Mouse (Mus musculus): Measurements from ENCODE around the gene Clec16a. TPM values are rescaled to one million over a fixed set of nuclear protein-coding genes. Genes with fewer than 3 reads are reported as not detected.
A peak's percentile ranks its signal among the peaks of the same experiment; 100 is the strongest.

Clec16a gene
- polyA plus RNA-seq, 1 experiment from 2014 or later: 12.8 TPM

GRCm38 (mm10) chr16:10770531-10771325 is 225.6 kb downstream of the Clec16a start:
- DNase-seq (no peak), ATAC-seq (ENCODE audit: low read depth) (peak; percentile 45; the same call in 1 of the 2 replicates)
- no peak overlapping the region for H3K9ac ChIP-seq
- H3K4me2 ChIP-seq: no peak overlapping the region
- H3K36me3 ChIP-seq: no peaks in the 10 kb centered on the region
- H3K27ac ChIP-seq: no peak overlapping the region
- 0 out of 2 replicates have a peak, but pooled peaks cover 8% of the 10 kb centered on the region for H3K27me3 ChIP-seq
- no peak overlapping the region for H3K4me3 ChIP-seq (replicated peaks)
- peaks cover 50% of the 10 kb centered on the region for H3K4me1 ChIP-seq (replicated peaks)
- 33% methylated on average over 4 of the region's 4 CpGs for WGBS (ENCODE audit: insufficient replicate concordance)
- no peaks in the 10 kb centered on the region for H3K9me3 ChIP-seq (replicated peaks)

GRCm38 (mm10) chr16:10771769-10772510 is 226.8 kb downstream of the Clec16a start:
- 34% methylated on average over 19 of the region's 19 CpGs for WGBS (ENCODE audit: insufficient replicate concordance)
- DNase-seq (no peak), ATAC-seq (ENCODE audit: low read depth) (peak; percentile 47)
- Histone ChIP-seq H3K4me1 (replicated peaks) (peaks cover 50% of the 10 kb centered on the region), H3K9ac (no peak overlapping the region), H3K27ac (no peak overlapping the region), H3K27me3 (0 out of 2 replicates have a peak, but pooled peaks cover 8% of the 10 kb centered on the region), H3K9me3 (replicated peaks) (no peaks in the 10 kb centered on the region), H3K4me2 (no peak overlapping the region), H3K36me3 (no peaks in the 10 kb centered on the region), H3K4me3 (replicated peaks) (no peak overlapping the region)

DNA sequence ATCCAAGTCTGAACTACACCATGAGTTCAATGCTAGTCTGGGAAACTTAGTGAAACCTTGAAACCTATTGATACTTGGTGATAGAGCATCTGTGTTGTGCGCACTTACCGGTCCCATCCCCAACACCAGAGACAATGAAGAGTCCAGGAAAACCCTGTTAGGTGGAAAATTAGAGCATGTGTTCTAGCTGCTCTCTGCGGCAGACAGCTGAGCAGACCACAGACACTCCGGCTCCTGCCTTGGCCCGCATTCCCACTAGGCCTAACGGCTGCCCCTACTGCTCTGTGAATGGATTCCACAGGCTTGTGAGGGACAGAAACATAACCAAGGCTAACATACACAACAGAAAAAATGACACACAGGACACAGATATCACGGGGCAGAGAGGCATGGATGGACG is 228.4 kb downstream of the Clec16a start:
- Histone ChIP-seq H3K9ac (no peak overlapping the region), H3K4me3 (replicated peaks) (no peak overlapping the region), H3K9me3 (replicated peaks) (no peaks in the 10 kb centered on the region), H3K4me2 (no peak overlapping the region), H3K27ac (no peak overlapping the region), H3K27me3 (0 out of 2 replicates have a peak, but pooled peaks cover 6% of the 10 kb centered on the region), H3K36me3 (no peaks in the 10 kb centered on the region), H3K4me1 (replicated peaks) (peaks cover 45% of the 10 kb centered on the region)
- DNase-seq (no peak), ATAC-seq (ENCODE audit: low read depth) (no peak)
- 81% methylated on average over 8 of the region's 8 CpGs for WGBS (ENCODE audit: insufficient replicate concordance)

GRCm38 (mm10) chr16:10774726-10775125 is 229.6 kb downstream of the Clec16a start:
- Histone ChIP-seq H3K4me1 (replicated peaks) (peaks cover 33% of the 10 kb centered on the region), H3K9me3 (replicated peaks) (no peaks in the 10 kb centered on the region), H3K9ac (no peak overlapping the region), H3K4me3 (replicated peaks) (no peak overlapping the region), H3K4me2 (no peak overlapping the region), H3K27ac (no peak overlapping the region), H3K36me3 (no peaks in the 10 kb centered on the region), H3K27me3 (no peaks in the 10 kb centered on the region)
- ATAC-seq (ENCODE audit: low read depth) (no peak), DNase-seq (no peak)
- 11% methylated on average over 4 of the region's 4 CpGs for WGBS (ENCODE audit: insufficient replicate concordance)

DNA sequence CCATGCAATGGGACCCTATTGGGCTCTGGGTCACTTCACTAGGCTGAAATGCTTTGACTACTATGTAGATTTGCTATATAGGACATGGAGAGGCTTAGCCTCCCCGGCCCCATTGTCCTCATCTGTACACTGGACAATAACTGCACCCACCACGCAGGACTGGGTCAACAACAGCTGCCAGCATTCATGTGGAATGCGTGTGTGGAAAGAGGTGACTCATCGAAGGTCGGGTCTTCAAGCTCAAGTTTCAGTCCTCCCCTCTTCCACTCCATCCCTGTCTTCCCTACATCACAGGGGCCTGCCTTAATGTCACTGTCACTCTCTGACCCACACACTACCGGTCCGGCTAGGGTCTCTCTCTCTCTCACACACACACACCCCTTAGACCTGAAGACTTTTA is 231.2 kb downstream of the Clec16a start:
- Histone ChIP-seq H3K4me3 (replicated peaks) (no peak overlapping the region), H3K36me3 (no peaks in the 10 kb centered on the region), H3K9ac (no peak overlapping the region), H3K4me1 (replicated peaks) (peaks cover 21% of the 10 kb centered on the region), H3K27me3 (peaks cover under 1% of the 10 kb centered on the region), H3K4me2 (no peak overlapping the region), H3K27ac (no peak overlapping the region), H3K9me3 (replicated peaks) (no peaks in the 10 kb centered on the region)
- 50% methylated on average over 7 of the region's 7 CpGs for WGBS (ENCODE audit: insufficient replicate concordance)
- ATAC-seq (ENCODE audit: low read depth) (no peak), DNase-seq (no peak)

GRCm38 (mm10) chr16:10777579-10778160 is 232.5 kb downstream of the Clec16a start:
- H3K9ac ChIP-seq: no peak overlapping the region
- no peak for DNase-seq
- peaks cover 14% of the 10 kb centered on the region for H3K27me3 ChIP-seq
- H3K4me3 ChIP-seq (replicated peaks): no peak overlapping the region
- H3K9me3 ChIP-seq (replicated peaks): no peaks in the 10 kb centered on the region
- peaks cover 8% of the 10 kb centered on the region for H3K4me1 ChIP-seq (replicated peaks)
- WGBS (ENCODE audit: insufficient replicate concordance): 46% methylated on average over 5 of the region's 5 CpGs
- no peaks in the 10 kb centered on the region for H3K36me3 ChIP-seq
- 0 out of 2 replicates have a peak, but pooled peaks have one; percentile 17 for ATAC-seq (ENCODE audit: low read depth)
- H3K27ac ChIP-seq: no peak overlapping the region
- H3K4me2 ChIP-seq: no peak overlapping the region

GRCm38 (mm10) chr16:10780631-10781120 is 235.5 kb downstream of the Clec16a start:
- H3K27me3 ChIP-seq: peaks cover 41% of the 10 kb centered on the region
- ATAC-seq (ENCODE audit: low read depth) (no peak), DNase-seq (no peak)
- H3K9me3 ChIP-seq (replicated peaks): no peaks in the 10 kb centered on the region
- H3K9ac ChIP-seq: no peak overlapping the region
- H3K4me1 ChIP-seq (replicated peaks): peaks cover 25% of the 10 kb centered on the region
- no peak overlapping the region for H3K4me2 ChIP-seq
- no peak overlapping the region for H3K4me3 ChIP-seq (replicated peaks)
- H3K27ac ChIP-seq: no peak overlapping the region
- 77% methylated on average over 5 of the region's 5 CpGs for WGBS (ENCODE audit: insufficient replicate concordance)
- H3K36me3 ChIP-seq: no peaks in the 10 kb centered on the region

- 41% methylated on average over 9 of the region's 9 CpGs for WGBS (ENCODE audit: insufficient replicate concordance)
- no peak overlapping the region for H3K27ac ChIP-seq
- H3K9ac ChIP-seq: no peak overlapping the region
- ATAC-seq (ENCODE audit: low read depth) (no peak), DNase-seq (no peak)
- H3K36me3 ChIP-seq: no peaks in the 10 kb centered on the region
- peaks cover 37% of the 10 kb centered on the region for H3K4me1 ChIP-seq (replicated peaks)
- H3K4me3 ChIP-seq (replicated peaks): no peak overlapping the region
- peaks cover 41% of the 10 kb centered on the region for H3K27me3 ChIP-seq
- no peaks in the 10 kb centered on the region for H3K9me3 ChIP-seq (replicated peaks)
- H3K4me2 ChIP-seq: no peak overlapping the region
Measured at GRCm38 (mm10) chr16:10781862-10782371, 236.8 kb downstream of the Clec16a start.

DNA sequence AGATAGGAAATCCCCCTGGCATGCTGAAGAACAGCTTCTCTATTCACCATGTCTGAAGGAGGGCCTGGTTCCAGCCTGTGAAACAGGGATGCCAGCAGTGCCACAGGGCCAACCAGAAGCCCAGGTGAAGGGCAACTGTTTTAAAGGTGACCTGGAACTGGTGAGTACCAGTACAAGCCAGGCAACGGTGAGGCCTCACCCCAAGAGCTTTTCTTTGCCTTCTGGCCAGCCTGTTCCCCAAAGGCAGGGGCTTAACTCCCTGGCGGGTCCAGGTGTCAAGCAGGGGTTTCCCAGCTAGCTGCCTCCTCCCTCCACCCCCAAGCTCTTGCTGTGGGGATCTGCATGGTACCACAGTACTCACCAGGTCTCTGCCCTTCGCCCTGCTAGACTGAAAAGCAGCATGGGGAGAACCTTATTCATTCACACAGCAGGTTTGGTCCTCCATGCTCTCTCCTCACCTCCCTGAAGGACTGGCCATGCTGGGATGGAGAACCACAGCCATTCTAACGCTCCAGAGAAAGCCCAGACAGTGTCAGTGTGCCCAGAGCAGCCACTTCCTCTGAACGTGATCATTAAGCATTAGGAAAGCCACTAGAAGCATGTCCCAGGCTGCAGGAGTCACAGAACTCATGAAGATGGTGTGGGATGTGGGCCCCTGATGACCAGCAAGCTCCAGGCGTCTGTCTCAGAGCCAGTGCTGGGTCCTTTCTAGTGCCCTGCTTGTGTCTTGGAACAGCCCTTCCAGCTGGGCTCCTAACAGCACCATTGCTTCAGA is 237.4 kb downstream of the Clec16a start:
- H3K9ac ChIP-seq: no peak overlapping the region
- peaks cover 41% of the 10 kb centered on the region for H3K27me3 ChIP-seq
- H3K36me3 ChIP-seq: no peaks in the 10 kb centered on the region
- H3K27ac ChIP-seq: no peak overlapping the region
- H3K4me2 ChIP-seq: peak overlapping the region; percentile 24
- H3K4me3 ChIP-seq (replicated peaks): no peak overlapping the region
- 36% methylated on average over 6 of the region's 6 CpGs for WGBS (ENCODE audit: insufficient replicate concordance)
- peaks cover 41% of the 10 kb centered on the region for H3K4me1 ChIP-seq (replicated peaks)
- no peaks in the 10 kb centered on the region for H3K9me3 ChIP-seq (replicated peaks)
- DNase-seq (no peak), ATAC-seq (ENCODE audit: low read depth) (no peak)

GRCm38 (mm10) chr16:10783152-10783434 is 238.0 kb downstream of the Clec16a start:
- no peak for DNase-seq
- Histone ChIP-seq H3K36me3 (no peaks in the 10 kb centered on the region), H3K4me3 (replicated peaks) (no peak overlapping the region), H3K9ac (no peak overlapping the region), H3K4me1 (replicated peaks) (peaks cover 41% of the 10 kb centered on the region), H3K27ac (no peak overlapping the region), H3K27me3 (peaks cover 42% of the 10 kb centered on the region), H3K4me2 (peak overlapping the region; percentile 24), H3K9me3 (replicated peaks) (no peaks in the 10 kb centered on the region)
- ATAC-seq (ENCODE audit: low read depth): no peak
- 4% methylated on average over 1 of the region's 1 CpGs for WGBS (ENCODE audit: insufficient replicate concordance)

- peaks cover 45% of the 10 kb centered on the region for H3K27me3 ChIP-seq
- no peaks in the 10 kb centered on the region for H3K36me3 ChIP-seq
Measured at GRCm38 (mm10) chr16:10783451-10783850, 238.3 kb downstream of the Clec16a start.

More at GRCm38 (mm10) chr16:10783451-10783850, 238.3 kb downstream of the Clec16a start:
- Histone ChIP-seq H3K9ac (no peak overlapping the region), H3K4me1 (replicated peaks) (peaks cover 41% of the 10 kb centered on the region), H3K9me3 (replicated peaks) (no peaks in the 10 kb centered on the region), H3K27ac (no peak overlapping the region), H3K4me3 (replicated peaks) (no peak overlapping the region), H3K4me2 (peak overlapping the region; percentile 99)
- DNase-seq (no peak), ATAC-seq (ENCODE audit: low read depth) (no peak)
- 35% methylated on average over 8 of the region's 8 CpGs for WGBS (ENCODE audit: insufficient replicate concordance)

Measured in liver, embryonic 13.5 days (tissue).